Mouse (Mus musculus) cerebellum, adult 2 months (tissue): ENCODE data around the gene Acad9.

Experiments used
- CTCF ChIP-seq: fragments of 200-500 bp; IDR thresholded peaks from 2 replicates; pipeline ENCODE4 v1.5.1; 2011; ENCODE audit warnings: low read depth, mild to moderate bottlenecking, control low read depth, low read length, moderate library complexity, borderline replicate concordance; ENCODE audit not compliant: insufficient read depth
- POLR2A ChIP-seq: fragments of 200-500 bp; IDR thresholded peaks from 2 replicates; pipeline ENCODE4 v1.6.1; 2011; ENCODE audit warnings: low read length, control low read depth, borderline replicate concordance; ENCODE audit not compliant: insufficient read depth

- TF ChIP-seq CTCF = no peak
- no peak for TF ChIP-seq POLR2A
Observed at GRCm38 (mm10) chr3:36025732-36026131, 40.0 kb upstream of the Acad9 start.
